Mouse (Mus musculus): Measurements from ENCODE around the gene Ticam1. TPM values are rescaled to one million over a fixed set of nuclear protein-coding genes. Genes with fewer than 3 reads are reported as not detected.
A peak's percentile ranks its signal among the peaks of the same experiment; 100 is the strongest.

Ticam1 gene
- total RNA-seq (2021) = 1 to 10 TPM; 6.1 to 7.1 TPM
- long read RNA-seq, experiment 1, partial matches to known transcripts = 2 of 2 reads
- long read RNA-seq, experiment 1, other reads (novel, unspliced or antisense) = 0 of 2 reads
- long read RNA-seq, experiment 2, partial matches to known transcripts = 0 of 1 reads
- long read RNA-seq, experiment 2, other reads (novel, unspliced or antisense) = 1 of 1 reads

DNA sequence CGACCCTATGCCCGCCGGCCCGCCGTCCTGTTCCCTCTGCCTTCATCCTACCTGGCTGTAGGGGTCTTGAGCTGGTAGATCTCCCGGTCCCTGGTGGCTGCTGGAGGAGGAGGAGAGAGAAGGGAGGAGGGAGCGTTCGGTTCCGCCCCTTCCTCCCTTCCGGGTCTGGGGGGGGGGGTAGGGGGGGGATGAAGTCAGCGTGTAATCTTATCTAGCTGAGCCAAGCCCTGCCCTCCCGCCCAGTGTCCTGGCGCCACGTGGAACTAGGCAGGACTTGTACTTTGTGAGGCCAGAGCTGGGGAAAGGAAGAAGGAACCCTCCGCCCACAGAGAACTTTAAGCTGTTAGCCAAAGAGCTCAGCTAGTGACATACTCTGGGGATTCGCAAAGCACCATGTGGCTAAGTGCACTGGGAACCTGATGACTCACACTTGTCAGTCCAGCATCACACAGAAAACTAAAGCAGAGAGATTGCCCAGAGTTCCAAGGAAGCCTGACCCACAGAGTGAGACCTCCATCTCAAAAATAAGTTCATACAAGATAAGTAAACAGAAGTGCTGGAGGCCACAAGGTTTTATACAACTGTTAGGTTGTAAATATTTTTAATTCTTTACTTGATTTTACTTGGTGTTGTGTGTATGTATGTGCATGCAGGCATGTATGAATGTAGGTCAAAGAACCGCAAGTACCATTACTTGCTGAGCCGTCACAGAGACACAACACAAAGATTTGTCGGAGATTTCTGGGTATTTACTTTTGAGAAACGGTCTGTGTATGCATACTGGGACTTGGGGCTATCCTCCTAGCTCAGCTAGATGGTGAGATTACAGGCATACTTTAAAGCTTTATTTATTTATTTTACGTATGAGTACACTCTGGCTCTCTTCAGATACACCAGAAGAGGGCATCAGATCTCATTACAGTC is at the start of gene Ticam1:
Gene Ticam1, minus strand, starts transcription at position 144 of the 924 bp plus-strand sequence.
- H3K27ac ChIP-seq = peak within 1 kb of the TSS; percentile 90
- TF ChIP-seq CTCF (conservative IDR thresholded peaks at IDR 0.05) = peak; percentile 72
- H3K4me3 ChIP-seq = peak within 1 kb of the TSS; percentile 62
- peak; percentile 67 to 77 for DNase-seq (ENCODE audit: low spot score in 2 of 2)

DNA sequence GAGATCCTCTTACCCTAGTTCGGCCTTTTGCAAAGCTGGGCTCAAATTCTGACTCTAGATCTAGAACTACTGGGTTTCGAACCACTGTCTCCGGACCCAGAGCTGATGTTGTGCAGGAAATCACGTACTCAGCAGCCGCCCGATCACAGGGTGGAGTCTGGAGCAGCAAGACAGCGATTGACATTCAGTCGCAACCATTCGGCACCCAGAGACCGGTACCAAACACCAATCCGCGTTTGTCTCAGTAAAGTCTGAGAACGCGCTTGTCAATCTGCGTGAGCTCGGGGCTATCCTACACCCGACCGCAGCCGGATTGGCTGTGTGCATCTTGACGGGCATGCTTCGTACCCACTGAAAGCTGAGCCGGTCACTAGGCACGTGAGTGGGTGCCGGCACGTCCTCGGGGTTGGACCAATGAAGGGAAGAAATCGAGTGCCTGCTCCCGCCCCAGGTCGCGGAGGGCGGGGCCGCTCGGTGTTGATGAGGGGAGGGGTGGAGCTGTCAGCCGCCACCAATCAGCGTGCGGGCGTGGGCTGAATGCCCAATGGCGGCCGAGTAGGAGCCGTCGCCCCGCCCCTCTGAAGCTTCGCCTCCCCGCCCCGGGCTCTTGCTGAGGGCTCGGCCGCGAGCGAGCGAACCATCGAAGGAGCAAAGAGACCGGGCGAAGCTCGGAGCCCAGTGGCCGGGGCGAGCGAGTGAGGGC is 49.0 kb upstream of the Ticam1 start, which contains the start of gene Kdm4b:
Gene Kdm4b, plus strand, starts transcription at position 613 of the 703 bp plus-strand sequence.
- TF ChIP-seq CTCF (conservative IDR thresholded peaks at IDR 0.05) = no peak

DNA sequence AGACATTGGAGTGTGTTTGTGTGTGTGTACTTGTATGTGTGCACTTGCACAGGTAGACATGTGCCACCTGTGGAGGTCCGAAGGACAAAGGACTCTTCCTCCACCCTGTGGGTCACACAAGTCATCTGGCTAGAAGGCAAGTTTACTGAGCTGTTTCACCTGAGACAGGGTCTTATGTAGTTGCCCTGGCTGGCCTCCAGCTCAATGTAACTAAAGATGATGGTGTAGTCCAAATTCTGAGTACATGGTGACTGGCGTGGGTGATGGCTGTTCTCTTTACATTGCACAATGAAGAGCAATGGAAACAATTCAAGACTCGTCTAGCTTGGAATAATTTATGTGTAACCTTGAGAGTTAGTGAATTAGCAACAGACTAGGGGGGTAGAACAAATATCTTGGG is 47.8 kb upstream of the Ticam1 start:
- no peak overlapping the region for H3K4me3 ChIP-seq
- H3K27ac ChIP-seq = no peak overlapping the region
- no peak for TF ChIP-seq CTCF (conservative IDR thresholded peaks at IDR 0.05)
- no peak for DNase-seq (ENCODE audit: low spot score in 2 of 2)

More for the DNA sequence above, 49.0 kb upstream of the Ticam1 start, which contains the start of gene Kdm4b:
- DNase-seq (ENCODE audit: low spot score in 2 of 2) = peak; percentile 98 to 100
- Histone ChIP-seq H3K27ac (peak within 1 kb of the TSS; percentile 93), H3K4me3 (peak within 1 kb of the TSS; percentile 80)

DNA sequence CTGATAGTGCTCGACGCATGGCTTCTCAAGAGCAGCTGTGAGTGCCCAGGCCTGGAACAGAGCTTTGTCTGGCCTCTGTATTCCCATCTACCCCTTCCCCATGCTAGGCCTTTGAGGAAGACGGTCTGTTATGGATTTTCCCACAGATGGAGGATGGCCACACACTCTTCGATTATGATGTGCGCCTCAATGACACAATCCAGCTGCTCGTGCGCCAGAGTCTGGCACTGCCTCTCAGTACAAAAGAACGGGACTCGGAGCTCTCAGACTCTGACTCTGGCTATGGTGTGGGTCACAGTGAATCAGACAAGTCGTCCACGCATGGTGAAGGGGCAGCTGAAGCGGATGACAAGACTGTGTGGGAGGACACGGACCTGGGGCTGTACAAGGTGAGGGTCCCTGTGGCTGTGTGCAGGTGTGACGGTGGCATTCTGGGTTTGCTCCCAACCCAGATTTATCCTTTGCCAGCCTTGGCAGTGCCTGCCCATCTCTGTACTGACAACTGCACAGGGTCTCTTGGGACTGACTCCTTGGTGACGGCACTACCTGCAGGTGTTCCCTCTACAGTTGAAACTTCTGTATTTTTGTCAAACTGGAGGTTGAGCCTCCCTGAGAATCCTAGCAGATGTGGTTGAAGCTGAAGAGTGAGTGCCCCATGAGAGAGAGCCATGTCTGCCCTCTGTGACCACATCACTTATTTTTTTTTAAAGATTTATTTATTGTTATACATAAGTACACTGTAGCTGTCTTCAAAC is 32.8 kb upstream of the Ticam1 start:
- TF ChIP-seq CTCF (conservative IDR thresholded peaks at IDR 0.05) = no peak; the same call in 1 of the 2 replicates
- H3K27ac ChIP-seq = no peak overlapping the region
- H3K4me3 ChIP-seq = no peak overlapping the region
- DNase-seq (ENCODE audit: low spot score in 2 of 2) = no peak

DNA sequence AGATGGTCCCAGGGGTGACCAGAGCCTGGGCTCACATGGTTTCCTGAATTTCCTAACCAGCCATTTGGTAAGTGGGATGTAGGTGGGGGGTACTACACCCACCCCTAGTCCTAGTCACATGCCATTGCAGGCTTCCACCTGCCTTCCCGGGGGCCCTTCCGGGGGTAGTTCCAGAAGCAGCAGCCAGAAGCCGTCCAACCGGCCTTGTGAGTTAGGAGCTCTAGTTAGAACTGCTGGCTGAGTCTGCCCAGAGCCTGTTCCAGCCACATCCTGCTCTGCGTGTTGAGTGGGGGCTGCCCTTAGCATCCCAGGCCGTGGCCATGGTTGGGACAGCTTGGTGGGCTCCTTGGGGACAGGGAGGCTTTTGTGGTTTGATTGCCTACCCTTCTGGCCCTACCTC is 31.5 kb upstream of the Ticam1 start:
- H3K4me3 ChIP-seq = no peak overlapping the region
- no peak for DNase-seq (ENCODE audit: low spot score in 2 of 2)
- no peak for TF ChIP-seq CTCF (conservative IDR thresholded peaks at IDR 0.05)
- no peak overlapping the region for H3K27ac ChIP-seq

DNA sequence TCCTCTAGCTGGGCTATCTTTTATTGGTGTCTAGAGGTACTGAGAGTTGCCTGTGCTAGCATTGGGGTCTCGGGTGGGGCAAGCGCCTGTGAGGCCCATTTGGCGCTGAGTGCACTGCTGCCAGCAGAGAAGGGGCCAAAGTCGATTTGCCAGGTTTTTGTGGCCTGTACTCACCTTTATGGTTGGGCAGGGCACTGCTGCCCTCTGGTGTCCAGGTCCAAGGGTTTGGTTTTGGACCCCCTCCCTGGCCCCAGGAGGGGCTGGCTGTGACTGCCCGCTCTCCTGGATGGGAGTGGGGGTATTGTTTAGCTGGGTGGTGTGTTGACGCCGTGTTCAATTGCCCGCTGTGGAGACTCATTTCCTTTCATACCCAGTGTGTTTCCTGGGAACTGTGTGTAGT is 29.2 kb upstream of the Ticam1 start:
- peak; percentile 60 for TF ChIP-seq CTCF (conservative IDR thresholded peaks at IDR 0.05)
- H3K27ac ChIP-seq = no peak overlapping the region
- H3K4me3 ChIP-seq = no peak overlapping the region
- no peak for DNase-seq (ENCODE audit: low spot score in 2 of 2)

DNA sequence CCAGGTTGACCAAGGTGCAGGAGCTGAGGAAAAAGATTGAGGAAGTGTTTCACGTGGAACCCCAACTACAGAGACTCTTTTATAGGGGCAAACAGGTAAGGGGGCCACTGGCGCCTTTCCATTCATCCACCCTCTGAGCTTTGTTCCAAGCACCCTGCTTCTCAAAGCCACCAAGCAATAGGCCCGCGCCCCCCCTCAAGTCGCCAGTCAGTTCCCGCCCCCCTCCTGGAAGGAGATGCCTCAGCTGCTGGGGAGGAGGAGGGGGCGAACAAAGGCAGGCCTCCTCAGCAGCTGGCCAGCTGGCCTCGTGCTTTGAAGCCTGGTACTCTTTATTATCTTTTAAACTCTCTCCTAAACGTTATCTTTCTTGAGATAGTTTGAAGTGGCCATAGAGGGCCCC is 28.6 kb upstream of the Ticam1 start:
- H3K4me3 ChIP-seq = no peak overlapping the region
- no peak overlapping the region for H3K27ac ChIP-seq
- no peak for TF ChIP-seq CTCF (conservative IDR thresholded peaks at IDR 0.05)
- no peak for DNase-seq (ENCODE audit: low spot score in 2 of 2)

DNA sequence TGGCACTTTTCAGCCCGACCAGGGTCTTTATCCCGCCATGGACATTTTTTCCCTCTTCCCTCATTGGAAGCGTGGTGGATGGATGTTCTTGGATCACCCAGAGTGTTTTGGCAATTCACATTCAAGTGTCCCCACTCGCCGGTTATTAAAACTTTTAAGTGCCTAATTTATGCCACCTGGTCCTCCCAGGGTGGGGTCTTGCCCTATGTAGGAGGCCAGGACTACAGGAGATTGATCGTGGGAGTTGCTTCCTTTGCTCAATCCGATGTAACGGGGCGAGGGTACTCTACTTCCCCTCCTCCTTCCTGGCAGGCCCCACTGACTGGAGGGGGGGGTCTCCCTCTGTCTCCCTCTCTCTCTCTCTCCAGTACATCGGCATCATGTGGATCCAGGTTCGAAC is 28.1 kb upstream of the Ticam1 start:
- no peak for TF ChIP-seq CTCF (conservative IDR thresholded peaks at IDR 0.05)
- DNase-seq (ENCODE audit: low spot score in 2 of 2) = no peak
- Histone ChIP-seq H3K27ac (no peak overlapping the region), H3K4me3 (peak overlapping the region; percentile 68; the same call in 1 of the 2 replicates)

DNA sequence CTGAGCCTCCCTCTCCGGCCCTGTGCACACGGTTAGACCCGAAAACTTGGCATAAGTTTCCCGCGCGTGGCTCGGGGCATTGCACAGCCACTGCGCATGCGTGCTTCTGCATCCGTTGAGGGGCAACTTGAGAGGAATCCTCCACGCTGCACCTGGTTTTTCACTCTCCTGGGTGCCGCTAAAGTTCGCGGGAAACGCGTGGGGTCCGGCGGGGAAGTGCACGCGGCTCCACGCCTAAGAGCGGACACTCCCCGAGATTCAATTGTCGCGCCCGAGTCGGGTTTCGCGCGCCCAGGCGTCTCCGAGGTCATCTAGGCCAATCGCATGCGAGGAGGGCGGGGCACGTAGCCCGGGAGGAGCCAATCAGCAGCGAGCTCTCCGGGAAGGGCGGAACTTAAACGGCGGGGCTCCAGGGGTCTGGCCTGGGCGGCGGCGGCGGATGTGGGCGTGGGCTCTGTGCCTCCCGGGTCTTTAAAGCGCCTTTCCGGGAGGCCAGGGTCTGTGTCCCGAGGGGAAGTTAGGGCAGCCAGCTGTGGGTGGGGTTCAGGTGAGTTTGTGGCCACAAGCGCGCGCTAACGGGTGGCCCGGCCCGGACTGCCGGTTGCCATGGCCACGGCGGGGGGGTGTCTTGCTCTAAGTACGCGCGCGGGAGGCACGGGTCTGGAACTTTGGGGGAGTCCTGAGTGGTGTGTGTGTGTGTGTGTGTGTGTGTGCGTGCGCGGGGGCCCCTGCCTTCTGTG is 27.4 kb upstream of the Ticam1 start:
- H3K27ac ChIP-seq = no peak overlapping the region
- peak; percentile 91 to 92 for DNase-seq (ENCODE audit: low spot score in 2 of 2)
- peak; percentile 16 for TF ChIP-seq CTCF (conservative IDR thresholded peaks at IDR 0.05)
- peak overlapping the region; percentile 68 for H3K4me3 ChIP-seq

DNA sequence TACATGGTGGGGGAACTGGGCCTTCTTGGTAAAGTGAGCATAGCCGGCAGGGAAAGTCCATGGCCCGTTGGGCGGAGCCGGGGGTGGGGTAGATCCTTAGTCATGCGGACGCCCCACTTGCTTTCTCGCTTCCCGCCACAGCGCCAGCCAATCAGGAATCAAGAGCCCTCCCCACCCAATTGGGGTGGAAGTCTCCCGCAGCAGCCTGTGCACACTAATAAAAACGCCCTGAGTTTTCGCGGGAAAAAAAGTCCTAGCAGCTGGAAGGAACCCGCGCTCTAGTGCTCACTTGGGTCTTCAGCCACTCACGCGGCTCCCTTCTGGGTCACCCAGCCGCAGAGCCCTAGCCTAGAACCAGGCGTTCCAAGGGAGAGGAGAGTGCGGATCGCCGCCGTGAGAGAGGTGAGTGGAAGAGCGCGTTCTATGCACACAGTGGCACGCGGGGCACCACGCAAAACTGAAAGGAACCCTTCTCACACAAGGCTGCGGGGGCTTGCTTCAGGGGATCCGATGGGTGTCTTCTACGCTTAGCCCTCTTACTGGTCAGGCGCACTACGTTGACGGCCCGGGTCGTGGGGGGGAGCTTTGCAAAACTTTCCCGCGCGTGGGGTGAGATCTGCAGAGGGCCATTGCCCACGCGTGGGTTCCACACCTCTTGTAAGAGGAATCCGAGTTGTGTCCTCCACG is 26.7 kb upstream of the Ticam1 start, which contains the start of gene Uhrf1:
Gene Uhrf1, plus strand, starts transcription at position 162 of the 687 bp plus-strand sequence.
- Histone ChIP-seq H3K27ac (no peak within 1 kb of the TSS), H3K4me3 (peak within 1 kb of the TSS; percentile 68)
- no peak for TF ChIP-seq CTCF (conservative IDR thresholded peaks at IDR 0.05)
- no peak for DNase-seq (ENCODE audit: low spot score in 2 of 2)

DNA sequence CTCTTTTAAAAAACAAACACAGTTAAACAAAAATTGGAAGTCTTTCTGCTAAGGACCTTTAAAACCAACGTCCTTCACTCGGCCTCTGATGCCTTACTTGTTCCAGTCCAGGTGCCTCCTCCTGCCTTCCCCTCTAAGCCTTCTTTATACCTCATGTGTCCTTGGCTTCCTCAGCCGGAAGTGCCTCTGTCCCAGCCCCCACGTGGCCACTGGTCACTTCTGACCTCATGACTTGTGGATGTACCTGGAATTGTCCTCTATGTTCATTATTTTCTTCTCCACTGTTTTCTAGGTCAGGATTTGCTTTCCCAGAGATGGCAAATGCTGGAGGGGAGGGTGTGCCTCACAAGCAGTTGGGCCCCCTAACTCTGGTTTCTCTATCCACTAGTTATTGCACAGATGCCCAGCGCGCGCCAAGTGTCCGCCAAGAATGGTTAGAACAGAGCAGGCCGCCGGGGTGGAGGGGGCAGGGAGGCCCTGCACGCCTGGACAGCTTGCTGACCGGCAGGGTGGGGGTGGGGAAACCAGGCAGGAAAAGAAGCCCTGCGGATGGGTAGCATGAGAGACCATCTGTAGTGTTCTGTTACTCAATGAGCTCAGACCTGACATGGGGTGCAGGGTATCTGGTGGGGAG is 25.9 kb upstream of the Ticam1 start:
- no peak overlapping the region for H3K27ac ChIP-seq
- no peak for DNase-seq (ENCODE audit: low spot score in 2 of 2)
- no peak for TF ChIP-seq CTCF (conservative IDR thresholded peaks at IDR 0.05)
- no peak overlapping the region for H3K4me3 ChIP-seq
